Mouse (Mus musculus) neural tube, embryonic 10.5 days (tissue): ENCODE results near the gene Ceacam19.

Source experiments
- DNase-seq: peaks from one replicate; pipeline ENCODE4 v3.0.0-alpha.2; 2017; ENCODE audit warnings: low spot score; ENCODE audit errors: extremely low spot score

Ceacam19 gene

GRCm38 (mm10) chr7:19889881-19890280 lies 2.1 kb upstream of the Ceacam19 start:
- DNase-seq, result peak; percentile 42

- no peak for DNase-seq
These were observed 7.0 kb downstream of the Ceacam19 start for GRCm38 (mm10) chr7:19880754-19881153.

GRCm38 (mm10) chr7:19876781-19877425 lies 10.9 kb downstream of the Ceacam19 start:
- no peak for DNase-seq

- DNase-seq, result peak; percentile 21
These were observed 11.7 kb downstream of the Ceacam19 start for GRCm38 (mm10) chr7:19875948-19876682.

- DNase-seq, result no peak
These were observed 15.7 kb downstream of the Ceacam19 start for GRCm38 (mm10) chr7:19871943-19872601.

- no peak for DNase-seq
These were observed 16.6 kb downstream of the Ceacam19 start for GRCm38 (mm10) chr7:19871137-19871621.

- DNase-seq, result no peak
These were observed 19.9 kb downstream of the Ceacam19 start for GRCm38 (mm10) chr7:19867751-19868399.

GRCm38 (mm10) chr7:19866490-19866889 lies 21.3 kb downstream of the Ceacam19 start:
- DNase-seq, result no peak

- no peak for DNase-seq
These were observed 22.3 kb downstream of the Ceacam19 start for GRCm38 (mm10) chr7:19865246-19866036.

- DNase-seq, result no peak
These were observed 23.5 kb downstream of the Ceacam19 start for GRCm38 (mm10) chr7:19864241-19864640.

GRCm38 (mm10) chr7:19861199-19861598 lies 26.6 kb downstream of the Ceacam19 start, which contains the start of gene Ceacam16:
TSS of gene Ceacam16 (minus strand) at chr7:19861299.
- no peak for DNase-seq

GRCm38 (mm10) chr7:19859740-19860139 lies 28.0 kb downstream of the Ceacam19 start:
- no peak for DNase-seq

GRCm38 (mm10) chr7:19856283-19856682 lies 31.5 kb downstream of the Ceacam19 start:
- no peak for DNase-seq

GRCm38 (mm10) chr7:19855663-19856062 lies 32.1 kb downstream of the Ceacam19 start:
- DNase-seq, result no peak

GRCm38 (mm10) chr7:19853526-19853925 lies 34.2 kb downstream of the Ceacam19 start:
- no peak for DNase-seq

GRCm38 (mm10) chr7:19851858-19852570 lies 35.8 kb downstream of the Ceacam19 start, which contains the start of gene Gm19345:
TSS of gene Gm19345 (plus strand) at chr7:19852003.
- peak; percentile 30 for DNase-seq

- no peak for DNase-seq
These were observed 43.1 kb downstream of the Ceacam19 start for GRCm38 (mm10) chr7:19844521-19845171.

GRCm38 (mm10) chr7:19843561-19843960 lies 44.2 kb downstream of the Ceacam19 start:
- peak; percentile 72 for DNase-seq

GRCm38 (mm10) chr7:19842885-19843504 lies 44.8 kb downstream of the Ceacam19 start:
- DNase-seq, result no peak
